Mouse (Mus musculus): ENCODE results near the gene Fpr2.

DNA sequence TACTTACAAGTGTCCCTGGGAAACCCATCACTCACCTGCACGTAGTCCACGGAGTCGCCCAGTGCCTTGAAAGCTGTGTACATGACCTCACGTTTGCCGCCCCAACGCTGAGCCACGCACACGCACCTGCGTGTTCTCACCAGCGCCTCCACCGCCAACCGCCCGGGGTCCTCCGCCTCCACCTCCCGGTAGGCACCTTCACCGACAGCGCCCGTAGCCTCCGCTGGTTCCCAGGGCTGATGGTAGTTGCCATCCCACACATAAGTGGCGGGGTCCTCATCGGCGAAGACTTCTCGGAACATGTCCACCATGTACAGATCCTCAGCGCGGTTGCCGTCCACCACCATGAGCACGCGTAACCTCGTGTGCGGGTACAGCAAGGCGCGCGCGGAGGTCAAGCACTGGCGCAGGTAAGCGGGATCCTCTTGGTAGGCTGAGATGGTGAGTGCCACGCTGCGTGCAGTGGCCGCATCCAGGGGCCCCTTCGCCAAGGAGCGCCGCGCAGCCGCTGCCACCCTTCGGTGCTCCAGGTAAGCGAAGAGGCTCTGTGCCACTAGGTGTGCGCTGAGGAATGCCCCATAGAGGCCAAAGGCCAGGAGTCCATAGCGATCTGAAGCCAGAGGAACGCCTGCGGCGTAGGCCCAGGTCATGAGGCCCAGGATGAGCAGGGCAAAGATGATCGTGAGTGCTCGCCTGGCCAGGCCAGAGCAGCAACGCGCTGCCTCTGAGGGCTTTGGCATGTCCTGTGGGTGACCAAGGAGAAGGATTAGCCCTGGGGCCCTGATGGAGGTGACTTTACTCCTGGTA is 37.5 kb upstream of the Fpr2 start:
- no peak for TF ChIP-seq POLR2A (IDR thresholded peaks at IDR 0.05; ENCODE audit: low read depth, low read length)
- TF ChIP-seq CTCF (IDR thresholded peaks at IDR 0.05; ENCODE audit: borderline replicate concordance, insufficient read depth, low read length), result no peak
